Mouse (Mus musculus) hindbrain, embryonic 11.5 days (tissue): ENCODE data around the gene Lamp2. TPM values are rescaled to one million over a fixed set of nuclear protein-coding genes. Genes with fewer than 3 reads are reported as not detected.
A peak's percentile ranks its signal among the peaks of the same experiment; 100 is the strongest.
"Not testable (repeated sequence)": the region's sequence is repeated elsewhere in the genome, so short reads cannot be mapped to it uniquely, and the experiment has no call there.

ENCODE experiments used
- ATAC-seq: fragments of 200-750 bp; cut with Nextera tagmentation; 2 replicates; pipeline ENCODE4 v1.8.0; 2017; ENCODE audit warnings: mild to moderate bottlenecking, moderate TSS enrichment, moderate library complexity; ENCODE audit not compliant: low FRiP score
- DNase-seq: peaks from one replicate; pipeline ENCODE4 v3.0.0-alpha.2; 2015; ENCODE audit warnings: low spot score
- H3K27ac ChIP-seq: fragments of 300-500 bp; sonication (generic); 2 replicates; pipeline ENCODE4 v1.5.1; 2014; ENCODE audit warnings: mild to moderate bottlenecking, low read depth, low read length
- H3K27me3 ChIP-seq: fragments of 300-500 bp; sonication (generic); 2 replicates; pipeline ENCODE4 v1.6.1; 2014; ENCODE audit warnings: mild to moderate bottlenecking, low read length, moderate library complexity, mixed read lengths; ENCODE audit not compliant: control insufficient read depth, insufficient read depth
- H3K36me3 ChIP-seq: fragments of 300-500 bp; sonication (generic); 2 replicates; pipeline ENCODE4 v1.6.1; 2014; ENCODE audit warnings: mild to moderate bottlenecking, low read length, moderate library complexity, mixed read lengths; ENCODE audit not compliant: control insufficient read depth, insufficient read depth
- H3K4me1 ChIP-seq: fragments of 300-500 bp; sonication (generic); replicated peaks from 2 replicates; pipeline ENCODE4 v1.6.1; 2014; ENCODE audit warnings: low read length, mixed read lengths; ENCODE audit not compliant: control insufficient read depth, insufficient read depth
- H3K4me2 ChIP-seq: fragments of 300-500 bp; sonication (generic); replicated peaks from 2 replicates; pipeline ENCODE4 v1.6.1; 2014; ENCODE audit warnings: mild to moderate bottlenecking, low read depth, low read length
- H3K4me3 ChIP-seq: fragments of 300-500 bp; sonication (generic); 2 replicates; pipeline ENCODE4 v1.5.1; 2014; ENCODE audit warnings: low read depth, low read length
- H3K9ac ChIP-seq: fragments of 300-500 bp; sonication (generic); 2 replicates; pipeline ENCODE4 v1.6.1; 2014; ENCODE audit warnings: low read depth, low read length
- H3K9me3 ChIP-seq: fragments of 300-500 bp; sonication (generic); 2 replicates; pipeline ENCODE4 v1.6.1; 2016; ENCODE audit warnings: low read length; ENCODE audit not compliant: control insufficient read depth
- WGBS: fragments of 180-500 bp; shearing (Covaris S2); extraction: QIAGEN DNeasy Blood & Tissue Kit; methylation state at CpG from one replicate; pipeline ENCODE4 v1.1.7; 2014; 5-methylcytosine and 5-hydroxymethylcytosine counted together
- polyA plus RNA-seq: library from polyadenylated mRNA; unstranded; fragments of >200 nt; fragmentation: Nextera tagmentation; extraction: Ambion mirVana; gene quantifications from 2 replicates; pipeline ENCODE4 v1.2.1, GENCODE M21; 2014

The Lamp2 gene
- 92.4 and 96.6 TPM in 2 replicates for polyA plus RNA-seq

DNA sequence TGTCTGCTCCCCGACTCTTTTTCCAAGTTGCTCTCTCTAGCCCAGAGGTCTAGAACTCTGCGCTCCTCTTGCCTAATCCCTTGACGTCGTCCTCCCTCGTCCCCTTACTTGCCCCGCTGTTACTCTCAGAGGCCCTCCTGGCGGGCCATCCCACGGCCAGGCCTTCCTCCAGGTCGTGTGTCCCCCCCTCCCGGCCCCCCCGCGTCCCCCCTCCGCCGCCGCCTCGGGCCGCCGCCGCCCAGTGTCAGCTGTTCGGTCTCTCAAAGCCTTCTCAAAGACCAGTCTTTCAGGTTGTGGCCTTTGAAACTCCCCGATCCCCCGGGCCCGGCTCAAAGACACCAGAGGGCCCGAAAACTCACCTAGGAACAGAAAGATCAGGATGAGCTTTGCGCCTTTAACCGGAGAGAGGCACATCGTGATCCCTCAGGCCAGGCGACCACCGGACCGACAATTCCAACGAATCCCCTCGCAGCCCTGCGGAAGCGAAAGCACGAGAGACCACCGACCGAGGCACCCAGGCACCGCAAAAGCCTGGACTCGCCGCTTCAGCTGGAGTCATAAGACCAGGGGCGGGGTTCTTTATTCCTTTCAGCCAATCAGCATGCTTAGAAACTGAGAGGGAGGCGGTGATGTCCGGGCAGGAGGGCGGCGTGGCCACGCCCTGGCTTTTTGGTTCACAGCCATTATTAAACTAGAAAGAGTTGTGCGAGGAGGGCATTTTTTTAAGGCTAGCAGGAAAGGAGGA lies at the start of gene Lamp2:
Lamp2 (minus strand) TSS at position 565 of the 745 bp plus-strand sequence.
- peak within 1 kb of the TSS; percentile 42 for H3K4me3 ChIP-seq
- H3K4me2 ChIP-seq = peak within 1 kb of the TSS; percentile 51
- DNase-seq (peak; percentile 82), ATAC-seq (peak; percentile 99)
- no peaks in the 10 kb centered on the region for H3K36me3 ChIP-seq
- no peaks in the 10 kb centered on the region for H3K9me3 ChIP-seq
- H3K9ac ChIP-seq = peak within 1 kb of the TSS; percentile 39
- H3K27me3 ChIP-seq = no peaks in the 10 kb centered on the region
- H3K4me1 ChIP-seq = no peaks in the 10 kb centered on the region
- WGBS = 12% methylated on average over 32 of the region's 47 CpGs
- H3K27ac ChIP-seq = peak within 1 kb of the TSS; percentile 56; the same call in 1 of the 2 replicates

DNA sequence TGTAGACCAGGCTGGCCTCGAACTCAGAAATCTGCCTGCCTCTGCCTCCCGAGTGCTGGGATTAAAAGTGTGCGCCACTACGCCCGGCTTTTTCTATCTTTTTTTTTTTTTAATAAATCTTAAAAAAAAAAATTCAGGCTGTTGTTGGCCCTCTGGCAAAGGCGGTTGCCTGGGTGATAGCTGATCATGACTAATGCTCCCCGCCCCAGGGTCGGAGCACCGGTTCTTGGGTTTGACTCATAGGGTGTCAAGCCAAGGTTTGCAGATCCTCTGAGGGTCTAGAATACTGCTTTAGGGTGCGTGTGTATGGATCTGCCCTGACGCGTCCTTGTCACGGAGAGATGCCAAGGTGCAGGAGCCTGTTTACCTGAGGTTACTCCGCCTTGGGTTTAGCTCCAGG lies 48.6 kb upstream of the Lamp2 start:
- 89% methylated on average over 13 of the region's 14 CpGs for WGBS
- H3K27me3 ChIP-seq = no peaks in the 10 kb centered on the region
- no peak overlapping the region for H3K9ac ChIP-seq
- no peaks in the 10 kb centered on the region for H3K9me3 ChIP-seq
- H3K36me3 ChIP-seq = no peaks in the 10 kb centered on the region
- H3K4me1 ChIP-seq = no peaks in the 10 kb centered on the region
- no peak for ATAC-seq
- no peak overlapping the region for H3K27ac ChIP-seq
- H3K4me2 ChIP-seq = no peak overlapping the region
- no peak for DNase-seq
- H3K4me3 ChIP-seq = no peak overlapping the region

DNA sequence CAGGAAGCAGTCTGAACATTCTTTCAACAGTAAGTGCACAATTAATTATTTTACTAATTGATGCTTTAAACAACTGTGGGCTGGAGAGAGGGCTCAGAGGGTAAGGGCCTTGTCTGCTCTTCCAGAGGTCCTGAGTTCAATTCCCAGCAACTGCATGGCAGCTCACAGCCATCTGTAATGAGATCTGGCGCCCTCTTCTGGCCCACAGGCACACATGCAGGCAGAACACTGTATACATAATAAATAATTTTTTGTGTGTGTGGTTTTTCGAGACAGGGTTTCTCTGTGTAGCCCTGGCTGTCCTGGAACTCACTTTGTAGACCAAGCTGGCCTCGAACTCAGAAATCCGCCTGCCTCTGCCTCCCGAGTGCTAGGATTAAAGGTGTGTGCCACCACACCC lies 45.9 kb upstream of the Lamp2 start:
- H3K4me1 ChIP-seq, H3K9me3 ChIP-seq, H3K9ac ChIP-seq, H3K27me3 ChIP-seq, H3K4me3 ChIP-seq, ATAC-seq, H3K4me2 ChIP-seq, H3K27ac ChIP-seq, H3K36me3 ChIP-seq, DNase-seq: not testable (repeated sequence)
- WGBS = 70% methylated on average over 5 of the region's 5 CpGs

DNA sequence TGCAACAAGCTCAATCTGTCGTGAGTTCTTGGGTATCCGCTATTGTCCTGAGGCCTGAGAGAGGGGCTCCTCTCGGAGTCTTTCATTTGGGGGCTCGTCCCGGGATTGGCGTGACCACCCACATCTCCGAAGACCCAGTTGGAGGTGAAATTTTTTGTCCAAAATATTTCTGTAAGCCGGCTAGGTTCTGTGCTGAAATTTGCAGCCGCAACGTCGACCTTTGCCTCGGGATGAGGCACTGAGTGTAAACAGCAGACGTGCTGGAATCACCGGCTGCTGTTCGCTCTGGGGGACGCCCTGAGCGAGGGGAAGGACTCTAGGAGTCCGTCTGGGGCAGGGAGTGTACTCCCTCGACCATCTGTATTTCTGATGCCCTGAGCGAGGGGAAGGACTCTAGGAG lies 29.2 kb upstream of the Lamp2 start:
- H3K9ac ChIP-seq, H3K36me3 ChIP-seq, H3K27ac ChIP-seq, H3K27me3 ChIP-seq, H3K4me1 ChIP-seq, H3K9me3 ChIP-seq, H3K4me3 ChIP-seq, ATAC-seq: not testable (repeated sequence)
- 23% methylated on average over 19 of the region's 20 CpGs for WGBS
- peak; percentile 5 for DNase-seq
- H3K4me2 ChIP-seq = peak overlapping the region; percentile 19; the same call in 1 of the 2 replicates

- no peak for ATAC-seq
- H3K4me3 ChIP-seq = no peak overlapping the region
Measured at GRCm38 (mm10) chrX:38478583-38478982, 22.3 kb upstream of the Lamp2 start.

DNA sequence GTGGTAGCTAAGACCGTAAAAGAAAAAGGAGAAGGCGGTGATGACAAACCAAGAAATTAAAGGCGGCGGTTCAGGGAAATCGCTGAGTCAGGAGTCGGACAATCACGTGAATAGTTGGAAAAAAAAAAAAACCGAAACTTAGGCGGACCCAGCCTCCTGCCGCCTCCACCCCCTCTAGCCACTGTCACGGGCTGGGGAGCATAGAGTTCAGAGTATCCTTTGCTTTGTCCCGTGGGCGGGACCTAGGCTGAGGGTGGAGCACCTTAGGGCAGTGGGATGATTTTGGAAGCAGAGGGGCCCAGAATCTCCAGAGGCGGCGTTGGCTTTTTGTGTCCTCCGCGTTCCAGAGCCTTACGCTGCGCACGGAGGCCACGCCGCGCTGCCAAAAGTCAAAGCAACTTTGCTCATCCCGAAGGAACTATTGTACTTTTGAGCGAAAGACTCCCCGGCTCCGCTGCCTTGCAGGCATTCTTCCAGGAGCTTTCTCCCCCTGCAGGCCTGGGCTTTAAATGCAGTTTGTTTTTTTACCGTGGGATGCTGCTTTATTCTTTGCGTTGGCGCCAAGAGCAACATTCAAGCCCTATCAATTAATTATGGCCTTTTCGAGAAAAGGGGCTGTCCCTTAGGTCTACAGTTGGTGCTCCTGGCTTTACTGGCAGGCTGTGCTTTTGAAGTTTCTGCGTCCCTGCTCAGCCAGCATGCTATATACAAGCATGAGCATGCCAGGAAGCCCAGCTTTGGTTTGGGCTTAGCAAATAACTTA lies 17.5 kb upstream of the Lamp2 start:
- DNase-seq = peak; percentile 75
- Histone ChIP-seq H3K27me3 (no peaks in the 10 kb centered on the region), H3K9ac (peak overlapping the region; percentile 52; the same call in 1 of the 2 replicates), H3K4me2 (peak overlapping the region; percentile 32), H3K36me3 (no peaks in the 10 kb centered on the region), H3K9me3 (no peaks in the 10 kb centered on the region), H3K27ac (peak overlapping the region; percentile 71), H3K4me1 (no peaks in the 10 kb centered on the region), H3K4me3 (peak overlapping the region; percentile 41)
- ATAC-seq = peak; percentile 98
- 15% methylated on average over 32 of the region's 32 CpGs for WGBS

More at GRCm38 (mm10) chrX:38478583-38478982, 22.3 kb upstream of the Lamp2 start:
- no peak overlapping the region for H3K9ac ChIP-seq
- DNase-seq = no peak
- H3K36me3 ChIP-seq = no peaks in the 10 kb centered on the region
- no peak overlapping the region for H3K27ac ChIP-seq
- no peaks in the 10 kb centered on the region for H3K27me3 ChIP-seq
- WGBS = 54% methylated on average over 1 of the region's 1 CpGs
- H3K4me1 ChIP-seq = no peaks in the 10 kb centered on the region
- no peaks in the 10 kb centered on the region for H3K9me3 ChIP-seq
- no peak overlapping the region for H3K4me2 ChIP-seq

- ATAC-seq = peak; percentile 69
- Histone ChIP-seq H3K4me3 (peak overlapping the region; percentile 41), H3K9ac (no peak overlapping the region), H3K4me2 (no peak overlapping the region; the same call in 1 of the 2 replicates), H3K4me1 (no peaks in the 10 kb centered on the region), H3K27ac (no peak overlapping the region), H3K36me3 (no peaks in the 10 kb centered on the region), H3K9me3 (no peaks in the 10 kb centered on the region), H3K27me3 (no peaks in the 10 kb centered on the region)
- 12% methylated on average over 10 of the region's 10 CpGs for WGBS
- DNase-seq = no peak
Measured at GRCm38 (mm10) chrX:38473164-38473536, 16.9 kb upstream of the Lamp2 start.

GRCm38 (mm10) chrX:38466236-38466635 lies 10.0 kb upstream of the Lamp2 start:
- Histone ChIP-seq H3K9me3 (no peaks in the 10 kb centered on the region), H3K27me3 (no peaks in the 10 kb centered on the region), H3K4me1 (no peaks in the 10 kb centered on the region), H3K9ac (no peak overlapping the region), H3K36me3 (no peaks in the 10 kb centered on the region), H3K27ac (no peak overlapping the region), H3K4me3 (no peak overlapping the region), H3K4me2 (no peak overlapping the region)
- DNase-seq (no peak), ATAC-seq (no peak)
